Mouse (Mus musculus) E14TG2a.4 (cell line): ENCODE measurements around the gene Uhrf1bp1.

Source experiments
- CTCF ChIP-seq: conservative IDR thresholded peaks from 2 replicates; pipeline ENCODE4 v1.5.1; 2014; ENCODE audit warnings: low read length
- NANOG ChIP-seq: IDR thresholded peaks from 2 replicates; pipeline ENCODE4 v1.6.1; 2014; ENCODE audit warnings: borderline replicate concordance, low read length, mixed read lengths
- POU5F1 ChIP-seq: IDR thresholded peaks from 2 replicates; pipeline ENCODE4 v1.6.1; 2014; ENCODE audit warnings: low read length, borderline replicate concordance

DNA sequence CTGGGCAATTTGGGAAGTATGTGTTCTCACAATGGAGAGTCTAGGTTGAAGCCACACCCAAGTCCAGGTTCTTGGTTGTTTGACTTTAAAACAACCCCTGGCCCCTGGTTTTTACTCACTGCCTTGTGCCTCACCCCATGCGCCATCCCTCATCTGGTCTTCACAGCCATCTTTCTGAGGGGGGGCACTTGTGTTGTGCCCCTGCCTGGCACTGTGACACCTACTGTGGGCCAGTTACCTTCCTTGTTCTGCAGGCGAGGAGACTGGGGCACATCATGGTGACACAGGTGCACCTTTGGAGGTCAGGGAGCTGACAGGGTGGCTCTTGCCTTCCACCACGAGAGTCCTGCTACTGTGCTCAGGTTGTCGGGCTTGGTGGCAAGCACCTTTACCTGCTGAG, 85.9 kb downstream of the Uhrf1bp1 start:
- no peak for TF ChIP-seq CTCF
- TF ChIP-seq POU5F1 = no peak
- no peak for TF ChIP-seq NANOG
